Comparison of ENCODE assay signal across 9 mouse cellular contexts in genomic region chr14:67149961-67150471, GRCm38 (mm10).
DNase-seq lines count a peak whose midpoint lies in the region; ATAC-seq and TF ChIP-seq lines count a peak whose summit lies in the region.
"Had no signal": no experiment of that assay in that cellular context is flagged by ENCODE, and none has a peak within 500 bp of the region (broad histone marks: within the 10 kb centered on the region; RNA-seq: fewer than 3 reads in every experiment).

No protein-coding gene starts in this region.

- intact Hi-C loops in gastrocnemius, postnatal 14 days (cut with DNase I; ENCODE audit: low total_unique reads), result no loop called here
- intact Hi-C loops in heart, postnatal 14 days (cut with DNase I), result no loop called here

- no peak for TF ChIP-seq EP300 in lung, postnatal 0 days (IDR thresholded peaks at IDR 0.05)

- no peaks in the 10 kb centered on the region for H3K27me3 ChIP-seq in lung, postnatal 0 days (replicated peaks; ENCODE audit: insufficient read depth, low read length)
- H3K27me3 ChIP-seq in stomach, embryonic 14.5 days (ENCODE audit: control insufficient read depth, insufficient read depth, low read length), result no peaks in the 10 kb centered on the region

- peak; percentile 28 for DNase-seq in gastrocnemius, postnatal 14 days
- no peak for DNase-seq in gastrocnemius, adult 8-10 months (ENCODE audit: low spot score in 2 of 2)
- no peak for DNase-seq in lung, postnatal 0 days (ENCODE audit: low spot score)
- no peak for DNase-seq in lung, adult 18-20 months
- no peak for DNase-seq in heart, postnatal 14 days

- H3K4me2 ChIP-seq in lung, postnatal 0 days (replicated peaks; ENCODE audit: low read depth, low read length), result no peak overlapping the region
- no peak overlapping the region for H3K4me2 ChIP-seq in stomach, embryonic 14.5 days (replicated peaks; ENCODE audit: low read depth, low read length)

- no peak for ATAC-seq in lung, postnatal 0 days
- ATAC-seq in stomach, embryonic 14.5 days (ENCODE audit: insufficient number of reproducible peaks, insufficient read depth, low FRiP score, low read depth), result 0 out of 2 replicates have a peak, but pooled peaks have one; percentile 18
- ATAC-seq in inflammation-experienced regulatory T-cells, adult 6 months, result no peak

- H3K4me1 ChIP-seq in lung, postnatal 0 days (ENCODE audit: insufficient read depth, low read depth, low read length), result no peaks in the 10 kb centered on the region
- H3K4me1 ChIP-seq in bone marrow, adult 2 months (ENCODE audit: control insufficient read depth, insufficient read depth, low read length), result no peaks in the 10 kb centered on the region
- H3K4me1 ChIP-seq in stomach, embryonic 14.5 days (ENCODE audit: control insufficient read depth, insufficient read depth, low read length), result no peaks in the 10 kb centered on the region

- H3K9ac ChIP-seq in lung, postnatal 0 days (replicated peaks; ENCODE audit: low read depth), result no peak overlapping the region
- H3K9ac ChIP-seq in stomach, embryonic 14.5 days (replicated peaks; ENCODE audit: low read depth, low read length), result no peak overlapping the region

- WGBS in lung, postnatal 0 days, result 51% methylated on average over 7 of the region's 7 CpGs
- WGBS in bone marrow, adult 2 months, result 52% methylated on average over 7 of the region's 7 CpGs
- 44% methylated on average over 7 of the region's 7 CpGs for WGBS in stomach, embryonic 14.5 days

- TF ChIP-seq POLR2A in bone marrow, adult 2 months (IDR thresholded peaks at IDR 0.05; ENCODE audit: borderline replicate concordance, control insufficient read depth, low read depth, low read length), result no peak

- H3K9me3 ChIP-seq in lung, postnatal 0 days (ENCODE audit: low read length), result no peaks in the 10 kb centered on the region
- H3K9me3 ChIP-seq in stomach, embryonic 14.5 days (ENCODE audit: control insufficient read depth, low read depth, low read length), result no peaks in the 10 kb centered on the region

- no peak overlapping the region for H3K4me3 ChIP-seq in lung, postnatal 0 days (ENCODE audit: low read depth, low read length)
- H3K4me3 ChIP-seq in bone marrow, adult 2 months (replicated peaks; ENCODE audit: control insufficient read depth, low read depth, low read length), result no peak overlapping the region
- no peak overlapping the region for H3K4me3 ChIP-seq in stomach, embryonic 14.5 days (ENCODE audit: low read depth, low read length)

- TF ChIP-seq CTCF in lung, postnatal 0 days (IDR thresholded peaks at IDR 0.05), result peak; percentile 64
- TF ChIP-seq CTCF in bone marrow, adult 2 months (IDR thresholded peaks at IDR 0.05; ENCODE audit: control insufficient read depth, insufficient read depth, low read length), result 0 out of 2 replicates have a peak, but pooled peaks have one; percentile 7

- H3K36me3 ChIP-seq in lung, postnatal 0 days (ENCODE audit: insufficient read depth, low read length), result no peaks in the 10 kb centered on the region
- no peaks in the 10 kb centered on the region for H3K36me3 ChIP-seq in stomach, embryonic 14.5 days (ENCODE audit: control insufficient read depth, insufficient read depth, low read length)
- H3K36me3 ChIP-seq: G1E had no signal

- no peak overlapping the region for H3K27ac ChIP-seq in lung, postnatal 0 days (ENCODE audit: low read length)
- H3K27ac ChIP-seq in bone marrow, adult 2 months (ENCODE audit: control insufficient read depth, insufficient read depth, low read depth, low read length, poor library complexity), result no peak overlapping the region
- no peak overlapping the region for H3K27ac ChIP-seq in stomach, embryonic 14.5 days (ENCODE audit: low read length)
